Mouse (Mus musculus) stomach, postnatal 0 days (tissue): ENCODE measurements around the gene Hpse2.

Experiments
- CTCF ChIP-seq: IDR thresholded peaks from 2 replicates; pipeline ENCODE4 v1.5.1; 2016; ENCODE audit warnings: antibody characterized with exemption, low read depth, mild to moderate bottlenecking, moderate library complexity
- EP300 ChIP-seq: optimal IDR thresholded peaks from 2 replicates; pipeline ENCODE3; 2016; ENCODE audit warnings: antibody characterized with exemption

- TF ChIP-seq CTCF (no peak), EP300 (no peak)
These were observed 402.5 kb downstream of the Hpse2 start for GRCm38 (mm10) chr19:42985372-42986314.
